Mouse (Mus musculus): ENCODE measurements around the gene Peg10.

Gene Peg10

DNA sequence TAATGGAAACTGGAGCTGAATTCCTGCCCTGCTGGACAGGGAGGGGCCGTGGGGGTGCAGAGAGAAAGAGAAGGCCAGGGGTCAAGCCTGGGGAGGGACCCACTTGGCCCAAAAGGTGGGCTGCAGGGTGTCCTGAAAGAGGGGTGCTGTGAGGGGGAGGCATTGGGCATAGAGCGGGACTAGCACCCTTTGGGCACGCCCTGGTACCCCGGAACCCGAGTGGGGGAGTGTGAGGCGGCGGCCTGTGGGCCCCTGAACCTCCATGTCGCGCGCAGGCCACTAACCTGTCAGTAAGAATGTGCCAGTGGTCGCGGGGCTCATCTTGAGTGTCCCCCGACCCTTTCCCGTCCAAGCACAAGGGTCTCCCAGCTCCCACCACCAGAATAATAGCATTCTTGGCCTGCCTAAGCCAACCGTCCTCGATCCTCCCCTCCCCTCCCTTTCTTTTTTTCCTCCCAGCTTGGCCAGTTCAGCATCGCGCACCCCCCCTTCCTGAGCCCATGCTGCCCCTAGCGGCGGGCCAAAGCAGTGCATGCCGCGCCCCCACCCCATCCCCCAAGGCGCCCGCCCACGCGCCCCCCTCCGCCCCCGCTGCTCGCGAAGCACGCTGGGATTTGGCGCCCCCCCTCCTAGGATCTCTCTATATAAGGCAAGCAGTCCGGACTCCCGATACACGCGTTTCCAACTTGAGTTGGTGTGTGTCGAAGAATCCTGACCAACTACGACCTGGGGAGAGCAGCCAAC, at the start of gene Peg10, which contains the start of gene Sgce:
Peg10 (plus strand) TSS at position 611 of the 744 bp plus-strand sequence.
Sgce (minus strand) TSS at position 512 of the 744 bp plus-strand sequence.
- peak; percentile 69 for DNase-seq (ENCODE audit: low spot score)

DNA sequence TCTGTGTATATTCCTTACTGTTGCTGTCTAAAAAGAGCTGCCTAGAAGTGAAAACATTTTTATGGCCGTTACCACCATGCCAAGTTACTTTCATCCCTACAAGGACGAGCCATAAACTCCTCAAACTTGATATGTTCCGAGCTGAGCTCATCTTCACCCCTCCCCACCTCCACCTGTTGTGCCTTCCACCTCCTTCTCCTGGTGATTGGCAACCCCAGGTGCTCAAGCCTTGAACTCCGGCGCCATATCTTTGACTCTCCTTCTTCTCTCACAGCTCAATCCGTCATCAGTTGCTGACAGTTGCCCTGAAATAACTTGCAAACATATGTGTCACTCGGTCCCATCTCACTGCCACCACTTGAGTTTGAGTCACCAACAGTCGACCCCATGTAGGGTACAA, 45.5 kb upstream of the Peg10 start:
- DNase-seq (ENCODE audit: low spot score) = no peak

DNA sequence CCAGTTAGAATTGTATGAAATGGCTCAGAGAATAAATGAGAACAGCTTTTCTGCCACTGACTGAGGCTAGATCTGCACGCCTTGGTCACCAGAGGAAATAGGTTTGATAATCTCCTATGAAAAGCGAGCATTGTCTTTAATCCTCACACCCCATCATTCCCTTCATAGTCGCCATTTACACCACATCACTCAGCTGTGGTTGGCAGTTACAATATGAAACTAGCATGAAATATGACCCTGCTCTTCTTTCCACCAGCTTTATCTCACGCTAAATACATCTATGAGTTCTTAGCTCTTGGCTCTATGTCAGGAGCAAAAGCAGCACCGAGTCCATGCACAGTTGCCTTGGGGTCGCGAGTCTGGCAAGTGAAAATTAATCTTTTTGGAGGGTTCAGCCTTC, 43.2 kb upstream of the Peg10 start:
- DNase-seq (ENCODE audit: low spot score) = no peak

GRCm38 (mm10) chr6:4706415-4706814, 40.7 kb upstream of the Peg10 start:
- no peak for DNase-seq (ENCODE audit: low spot score)

DNA sequence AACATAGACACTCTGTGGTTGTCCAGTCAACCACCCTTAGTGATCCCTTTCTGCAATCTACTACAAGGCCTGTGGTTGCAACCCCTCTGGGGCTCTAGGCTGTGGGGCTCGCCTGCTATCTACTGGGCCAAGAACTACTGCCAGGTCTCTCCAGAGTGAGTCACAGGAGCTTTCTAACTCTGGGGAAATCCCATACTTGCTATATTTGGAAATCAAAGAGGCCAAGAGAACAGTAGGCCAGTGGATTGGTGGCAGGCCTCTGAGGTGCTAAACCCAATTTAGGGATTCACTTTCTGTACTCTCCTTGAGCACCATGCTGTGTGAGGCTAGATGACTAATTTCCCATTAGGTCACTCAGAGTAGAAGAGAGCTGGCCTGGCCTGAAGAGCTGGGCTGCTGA, 38.1 kb upstream of the Peg10 start:
- no peak for DNase-seq (ENCODE audit: low spot score)

DNA sequence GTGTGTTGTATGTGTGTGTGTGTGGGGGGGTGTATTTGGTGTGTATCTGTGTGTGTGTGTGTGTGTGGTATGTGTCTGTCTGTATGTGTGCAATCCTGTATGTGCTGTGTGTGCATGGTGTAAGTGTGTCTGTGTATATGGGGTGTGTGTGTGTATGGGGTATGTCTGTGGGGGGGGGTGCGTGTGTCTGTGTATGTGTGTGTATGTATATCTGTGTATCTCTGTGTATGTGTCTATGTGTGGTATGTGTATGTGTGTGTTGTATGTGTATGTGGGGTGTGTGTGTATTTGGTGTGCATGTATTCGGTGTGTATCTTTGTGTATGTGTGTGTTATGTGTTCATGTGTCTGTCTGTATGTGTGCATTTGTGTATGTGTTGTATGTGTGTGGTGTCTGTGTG, 30.9 kb upstream of the Peg10 start:
- no peak for DNase-seq (ENCODE audit: low spot score)

GRCm38 (mm10) chr6:4717344-4717743, 29.8 kb upstream of the Peg10 start:
- no peak for DNase-seq (ENCODE audit: low spot score)

- no peak for DNase-seq (ENCODE audit: low spot score)
These were observed 25.0 kb upstream of the Peg10 start for GRCm38 (mm10) chr6:4722142-4722541.

DNA sequence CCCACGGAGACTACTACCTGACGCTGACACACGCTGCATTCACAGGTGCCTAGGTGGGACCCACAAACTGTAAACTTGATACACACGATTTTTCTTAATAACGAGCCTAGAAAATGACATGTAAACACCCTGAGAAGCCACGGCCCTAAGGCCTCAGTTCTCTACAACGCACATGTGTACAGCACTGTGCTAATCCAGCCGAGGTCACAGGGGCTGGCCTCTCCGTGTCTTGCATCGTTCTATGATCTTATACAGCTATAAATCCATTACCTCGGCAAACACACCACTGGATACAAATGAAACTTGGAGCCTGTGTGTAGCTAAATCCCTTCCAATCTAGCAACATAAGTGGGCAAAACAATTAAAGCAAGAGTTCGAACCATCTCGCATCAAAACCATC, 24.4 kb upstream of the Peg10 start:
- no peak for DNase-seq (ENCODE audit: low spot score)

DNA sequence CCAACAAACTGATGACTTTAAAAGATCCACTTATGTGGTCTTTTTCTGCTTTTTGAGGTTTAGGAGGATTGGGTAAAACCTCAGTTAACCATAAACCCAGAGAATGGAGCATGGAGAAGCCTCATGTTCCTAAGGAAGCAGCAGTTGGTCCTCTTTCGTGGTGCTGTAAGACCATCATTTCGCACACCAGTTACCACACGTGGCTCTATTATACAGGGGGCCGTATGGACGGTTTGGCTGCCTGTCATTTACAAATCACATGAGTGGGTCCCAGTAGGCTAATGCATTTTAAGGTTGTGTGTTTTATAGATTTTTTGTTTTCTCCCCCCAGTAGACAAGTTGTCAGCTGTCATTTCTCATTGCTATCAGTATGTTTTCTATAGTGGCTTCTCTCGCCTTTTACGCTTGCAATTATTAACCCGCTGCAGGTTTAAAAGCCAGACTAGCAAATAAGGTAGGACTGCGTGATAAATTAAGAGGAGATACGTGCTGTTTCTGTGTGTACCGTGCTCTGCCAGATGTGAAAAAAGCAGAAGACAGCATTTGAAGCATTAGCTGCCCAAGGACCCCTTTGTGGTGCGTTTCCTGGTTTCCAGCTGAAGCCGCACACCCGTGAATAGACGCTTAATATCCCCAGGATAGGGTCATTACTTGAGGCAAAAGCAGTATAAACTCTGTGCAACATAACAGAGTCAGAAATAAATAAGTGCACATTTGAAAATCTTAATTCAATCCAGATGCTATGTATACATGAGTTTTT, 22.9 kb upstream of the Peg10 start:
- DNase-seq (ENCODE audit: low spot score) = no peak

DNA sequence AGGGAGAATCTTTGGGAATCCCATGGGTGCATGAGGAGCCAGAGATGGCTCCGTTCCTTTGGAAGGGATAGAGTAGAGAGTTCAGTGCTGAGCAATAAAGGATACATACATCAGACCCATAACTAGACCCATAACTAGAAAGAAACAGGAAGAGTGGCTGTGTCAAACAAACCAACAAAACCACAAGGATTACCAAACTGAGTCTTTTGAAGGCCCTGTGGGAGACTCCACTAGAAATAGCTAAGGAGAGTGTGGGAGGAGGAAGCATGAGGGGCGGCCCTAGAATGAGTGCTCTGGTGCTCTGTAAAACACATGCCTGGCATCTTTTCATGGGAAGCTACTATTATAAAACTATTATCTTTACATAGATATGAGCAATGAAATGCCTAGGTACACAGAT, 18.8 kb upstream of the Peg10 start:
- DNase-seq (ENCODE audit: low spot score) = no peak

GRCm38 (mm10) chr6:4731675-4732074, 15.4 kb upstream of the Peg10 start:
- DNase-seq (ENCODE audit: low spot score) = no peak

- DNase-seq (ENCODE audit: low spot score) = no peak
These were observed 13.9 kb upstream of the Peg10 start for GRCm38 (mm10) chr6:4733208-4733607.

DNA sequence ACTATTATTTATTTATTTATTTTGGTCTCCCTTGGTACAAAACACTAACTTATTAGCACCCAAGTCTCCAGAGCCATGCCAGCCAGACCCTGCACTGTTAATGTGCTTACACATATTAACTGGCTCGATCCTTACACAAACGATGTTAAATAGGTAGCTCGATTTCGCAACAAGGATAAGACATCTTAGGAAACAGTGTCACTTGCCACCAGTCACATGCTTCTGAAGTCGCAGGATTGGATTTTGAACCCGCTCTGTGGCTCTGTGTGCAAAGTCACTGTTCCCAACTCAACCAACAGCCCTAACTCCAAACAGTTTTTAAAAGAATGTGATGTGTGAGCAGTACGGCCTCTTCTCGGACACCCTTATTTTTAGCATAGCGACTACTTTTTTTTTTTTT, 10.7 kb upstream of the Peg10 start:
- no peak for DNase-seq (ENCODE audit: low spot score)

- no peak for DNase-seq (ENCODE audit: low spot score)
These were observed 9.0 kb upstream of the Peg10 start for GRCm38 (mm10) chr6:4738034-4738629.

DNA sequence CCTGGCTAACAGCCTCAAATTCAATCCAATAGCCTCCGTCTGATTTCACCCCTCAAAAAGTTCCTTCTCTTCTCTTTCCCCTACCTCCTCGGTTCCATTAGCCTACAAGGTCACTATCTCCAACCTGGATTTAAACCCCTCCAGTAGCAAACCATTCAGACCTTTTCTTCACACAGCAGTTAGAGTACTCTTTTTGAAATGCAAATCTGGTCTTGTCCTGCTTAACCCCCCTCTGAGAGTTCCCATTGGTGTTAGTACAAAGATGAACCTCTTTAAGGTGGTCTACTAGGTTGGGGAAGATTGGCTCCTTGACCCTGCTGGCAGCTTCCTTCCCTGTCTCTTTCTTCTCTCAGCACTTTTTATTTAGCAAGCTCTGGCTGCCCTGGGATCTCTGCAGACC, 8.4 kb upstream of the Peg10 start:
- DNase-seq (ENCODE audit: low spot score) = no peak

DNA sequence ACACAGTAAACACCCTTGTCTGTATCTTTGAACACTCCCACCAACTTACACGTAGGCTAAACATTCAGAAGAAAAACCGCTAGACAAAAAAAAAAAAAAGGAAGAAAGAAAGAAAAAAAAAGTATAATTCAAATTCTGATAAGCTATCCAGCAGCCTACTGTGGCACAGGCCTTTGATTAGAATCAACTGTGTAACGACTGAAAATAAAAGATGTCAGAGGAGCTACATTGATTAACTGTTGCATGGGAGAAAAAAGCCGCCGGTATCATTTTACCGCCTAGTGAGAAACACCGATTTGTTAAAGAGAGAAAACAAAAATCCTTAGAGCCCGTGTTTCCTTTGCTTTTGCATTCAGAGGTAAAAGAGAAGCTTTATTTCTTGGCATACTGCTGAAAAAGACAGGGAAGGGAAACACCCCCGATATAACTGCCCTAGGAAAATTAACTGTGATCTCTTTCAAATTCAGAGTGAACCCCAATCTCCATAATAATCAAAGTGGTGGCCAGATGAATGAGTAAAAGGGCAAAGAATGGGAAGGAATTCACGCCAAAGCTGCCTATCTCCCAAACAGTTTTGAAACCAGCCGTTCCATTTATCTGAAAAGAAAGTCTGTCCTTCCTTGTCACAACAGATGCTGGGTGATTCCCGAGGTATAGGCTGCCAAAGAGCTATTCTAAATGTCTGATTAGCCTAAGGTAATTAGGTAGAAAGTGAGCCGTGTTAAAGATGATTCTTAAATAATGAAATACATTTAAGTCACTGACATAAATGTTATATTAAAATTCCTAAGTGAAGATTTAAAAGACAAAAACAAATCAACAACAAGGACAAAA, 7.4 kb upstream of the Peg10 start:
- DNase-seq (ENCODE audit: low spot score) = no peak

DNA sequence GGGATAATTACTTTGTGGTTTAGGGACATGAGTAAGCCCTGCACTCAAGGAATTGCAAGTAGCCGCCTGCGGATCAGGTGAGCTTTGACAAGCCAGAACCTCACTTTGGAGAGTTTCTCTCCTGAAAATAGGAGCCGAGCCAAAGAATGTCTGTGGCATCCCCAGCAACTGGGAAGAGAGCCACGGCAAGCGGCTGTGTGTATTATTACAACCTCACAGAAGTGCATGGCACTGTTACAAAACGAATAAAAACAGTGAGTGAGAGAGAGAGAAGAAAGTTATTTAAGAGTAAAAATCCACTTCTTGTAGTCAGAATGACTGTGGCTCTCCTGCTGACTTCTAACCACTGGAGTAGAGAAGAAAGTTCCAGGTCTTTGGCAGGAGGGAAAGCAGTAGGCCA, 6.6 kb upstream of the Peg10 start:
- DNase-seq (ENCODE audit: low spot score) = peak; percentile 39

DNA sequence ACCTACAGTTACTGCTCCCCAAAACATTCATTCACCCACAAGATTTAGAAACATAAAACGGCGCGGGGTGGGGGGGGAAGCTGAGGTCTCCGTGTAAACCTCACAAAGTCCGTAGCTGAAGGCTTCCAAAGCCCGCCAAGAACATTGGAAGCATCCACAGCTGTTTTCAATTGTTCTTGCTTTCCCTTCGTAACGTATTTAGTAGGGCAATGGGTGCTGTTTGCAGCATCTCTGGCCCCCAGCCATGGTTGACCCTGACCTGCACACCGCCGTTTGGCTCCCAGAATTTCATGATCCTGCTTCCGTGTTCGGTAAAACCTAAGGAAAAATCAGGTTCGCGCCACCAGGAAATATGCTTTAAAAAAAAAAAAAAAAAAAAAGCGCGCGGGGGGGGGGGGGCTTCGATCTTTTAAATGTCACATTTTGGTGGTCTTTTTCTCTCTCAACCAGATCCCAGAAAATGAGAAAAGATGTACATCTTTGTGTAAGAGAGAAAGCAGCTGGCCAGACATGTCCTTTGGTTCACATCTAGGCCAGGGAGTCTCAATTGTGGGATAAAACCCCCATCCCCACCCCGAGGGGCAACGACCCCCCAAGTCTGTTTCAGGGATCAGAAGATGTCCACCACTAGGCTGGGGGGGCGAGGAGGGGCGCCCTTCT, 940 bp upstream of the Peg10 start:
- no peak for DNase-seq (ENCODE audit: low spot score)

- DNase-seq (ENCODE audit: low spot score) = peak; percentile 35
These were observed 785 bp downstream of the Peg10 start for GRCm38 (mm10) chr6:4747677-4748505.

DNA sequence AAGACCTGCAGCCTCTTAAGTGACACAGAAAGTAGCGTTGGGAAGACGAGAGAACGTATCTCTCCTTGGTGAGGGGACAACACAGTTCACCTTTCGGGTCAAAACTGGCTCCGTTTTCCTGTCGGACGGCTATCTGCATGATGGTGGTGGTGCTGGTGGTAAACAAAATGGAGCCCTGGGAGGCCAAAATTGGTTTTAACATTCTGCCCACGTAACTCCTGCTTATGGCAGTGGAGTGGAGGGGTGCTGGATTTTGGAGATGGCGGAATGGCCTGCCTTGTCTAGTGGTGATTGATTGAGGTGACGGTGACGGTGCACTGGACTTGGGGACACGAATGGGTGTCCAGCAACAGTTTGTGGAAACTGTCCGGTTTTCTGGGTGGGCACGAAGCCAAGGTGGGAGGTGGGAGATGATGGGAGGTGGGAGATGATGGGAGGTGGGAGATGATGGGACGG, 1.4 kb downstream of the Peg10 start:
- peak; percentile 26 for DNase-seq (ENCODE audit: low spot score)

Data from layer of hippocampus, adult 11-12 months (tissue).